Mouse (Mus musculus) spleen, postnatal 0 days (tissue): ENCODE data around the gene Zfp972. TPM values are rescaled to one million over a fixed set of nuclear protein-coding genes. Genes with fewer than 3 reads are reported as not detected.

Source experiments
- polyA plus RNA-seq: library from polyadenylated mRNA; unstranded; fragments of >200 nt; fragmentation: Nextera tagmentation; extraction: Ambion mirVana; gene quantifications from 2 replicates; pipeline ENCODE4 v1.2.1, GENCODE M21; 2015

Gene Zfp972
- 1.1 TPM in 1 of 2 replicates, not detected in the other for polyA plus RNA-seq

GRCm38 (mm10) chr2:177925563-177926103, at the start of gene Zfp972:
Gene Zfp972, minus strand, starts transcription at chr2:177925613.

GRCm38 (mm10) chr2:177957145-177957544, 31.7 kb upstream of the Zfp972 start, which contains the start of gene Gm14326:
Gene Gm14326, minus strand, starts transcription at chr2:177957297.

DNA sequence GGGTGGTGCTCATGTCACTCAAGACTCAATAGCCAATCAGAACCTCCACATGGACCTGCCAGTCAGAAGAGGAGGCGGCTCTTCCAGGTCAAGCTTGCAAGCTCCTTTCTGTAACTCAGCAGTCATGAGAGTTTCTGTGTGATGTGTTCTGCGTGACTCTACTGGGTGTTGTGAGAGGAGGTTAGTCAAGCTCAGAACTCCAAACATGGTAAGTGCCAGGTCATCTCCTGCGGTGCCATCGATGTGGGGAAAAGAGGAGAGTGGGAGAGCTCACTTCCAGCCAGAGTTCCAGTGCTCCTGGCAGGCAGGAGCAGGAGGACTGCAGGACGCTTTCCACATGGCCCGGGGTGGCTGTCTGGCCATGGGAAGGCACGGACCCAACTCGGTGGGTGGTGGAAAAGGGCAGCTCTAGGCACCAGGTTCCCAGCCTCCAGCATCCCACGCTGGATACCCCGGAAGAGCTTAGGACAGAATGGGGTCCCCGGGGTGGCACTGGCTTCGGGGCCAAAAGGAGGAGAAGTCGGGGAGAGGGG, 28.3 kb downstream of the Zfp972 start, which contains the start of gene Gm14327:
Gene Gm14327, plus strand, starts transcription at position 51 of the 533 bp plus-strand sequence.

Other genes starting within 250 kb of the Zfp972 start
- gene Gm14322, start 166.3 kb downstream of the Zfp972 start, polyA plus RNA-seq, result 0.34 and 1.0 TPM in 2 replicates
- 8.7 and 12.7 TPM in 2 replicates for gene Gm14325, start 85.3 kb downstream of the Zfp972 start, polyA plus RNA-seq
- 1.9 and 2.4 TPM in 2 replicates for gene Gm14327, start 28.5 kb downstream of the Zfp972 start, polyA plus RNA-seq
- 7.0 and 8.6 TPM in 2 replicates for gene Gm14326, start 31.7 kb upstream of the Zfp972 start, polyA plus RNA-seq
- gene Zfp971, start 97.7 kb upstream of the Zfp972 start, polyA plus RNA-seq, result 4.9 and 7.5 TPM in 2 replicates
- 3.4 and 3.5 TPM in 2 replicates for gene Zfp931, start 152.9 kb upstream of the Zfp972 start, polyA plus RNA-seq
- gene Phactr3, start 193.4 kb upstream of the Zfp972 start, polyA plus RNA-seq, result 0.05 and 0.06 TPM in 2 replicates